Mouse (Mus musculus) kidney, postnatal 25 days (tissue): ENCODE results near the gene Ppt2.
A peak's percentile ranks its signal among the peaks of the same experiment; 100 is the strongest.

Experiments
- DNase-seq, 2 experiments: peaks; one replicate each; pipeline ENCODE4 v3.0.0; 2021; ENCODE audit warnings: mixed read lengths in 2 of 2

Ppt2 gene

GRCm38 (mm10) chr17:34605609-34606008 lies 22.7 kb downstream of the Ppt2 start:
- DNase-seq: peak; percentile 98 to 99

GRCm38 (mm10) chr17:34604511-34605237 lies 23.6 kb downstream of the Ppt2 start:
- peak; percentile 69 to 92 for DNase-seq

- DNase-seq: peak; percentile 99 to 100
Measured at GRCm38 (mm10) chr17:34604061-34604508, 24.2 kb downstream of the Ppt2 start, which contains the start of gene Agpat1. Agpat1 (plus strand) TSS chr17:34604262.

- peak; percentile 99 to 100 for DNase-seq
Measured at GRCm38 (mm10) chr17:34603375-34604060, 24.8 kb downstream of the Ppt2 start, which contains the start of gene Rnf5. Rnf5 (minus strand) TSS chr17:34603690.

- peak in 1 of 2 experiments; percentile 33 for DNase-seq
Measured at GRCm38 (mm10) chr17:34601796-34602195, 26.5 kb downstream of the Ppt2 start.

GRCm38 (mm10) chr17:34599891-34600290 lies 28.4 kb downstream of the Ppt2 start:
- DNase-seq: peak in 1 of 2 experiments; percentile 34

- peak in 1 of 2 experiments; percentile 36 for DNase-seq
Measured at GRCm38 (mm10) chr17:34597566-34598095, 30.7 kb downstream of the Ppt2 start, which contains the start of gene Ager. Ager (plus strand) TSS chr17:34597862.

- DNase-seq: no peak
Measured at GRCm38 (mm10) chr17:34596098-34596497, 32.2 kb downstream of the Ppt2 start.

- DNase-seq: peak in 1 of 2 experiments; percentile 54
Measured at GRCm38 (mm10) chr17:34593752-34594525, 34.4 kb downstream of the Ppt2 start.

- peak; percentile 58 to 67 for DNase-seq
Measured at GRCm38 (mm10) chr17:34592581-34593549, 35.4 kb downstream of the Ppt2 start.

GRCm38 (mm10) chr17:34591994-34592375 lies 36.3 kb downstream of the Ppt2 start:
- DNase-seq: peak; percentile 96 to 97

- DNase-seq: peak in 1 of 2 experiments; percentile 75
Measured at GRCm38 (mm10) chr17:34591029-34591993, 37.0 kb downstream of the Ppt2 start, which contains the start of gene Pbx2. Pbx2 (plus strand) TSS chr17:34591266.

GRCm38 (mm10) chr17:34590154-34590987 lies 37.9 kb downstream of the Ppt2 start:
- peak in 1 of 2 experiments; percentile 52 for DNase-seq

GRCm38 (mm10) chr17:34589681-34590101 lies 38.6 kb downstream of the Ppt2 start, which contains the start of gene Gpsm3:
Gpsm3 (plus strand) TSS chr17:34589806.
- DNase-seq: peak; percentile 63 to 82

- peak in 1 of 2 experiments; percentile 31 for DNase-seq
Measured at GRCm38 (mm10) chr17:34589206-34589605, 39.1 kb downstream of the Ppt2 start.

- no peak for DNase-seq
Measured at GRCm38 (mm10) chr17:34588767-34589166, 39.5 kb downstream of the Ppt2 start.

GRCm38 (mm10) chr17:34587814-34588213 lies 40.5 kb downstream of the Ppt2 start:
- DNase-seq: no peak

GRCm38 (mm10) chr17:34587423-34587811 lies 40.9 kb downstream of the Ppt2 start:
- DNase-seq: peak; percentile 97 to 99
